Mouse (Mus musculus): ENCODE data around the gene Rln1.
A peak's percentile ranks its signal among the peaks of the same experiment; 100 is the strongest.

The Rln1 gene

DNA sequence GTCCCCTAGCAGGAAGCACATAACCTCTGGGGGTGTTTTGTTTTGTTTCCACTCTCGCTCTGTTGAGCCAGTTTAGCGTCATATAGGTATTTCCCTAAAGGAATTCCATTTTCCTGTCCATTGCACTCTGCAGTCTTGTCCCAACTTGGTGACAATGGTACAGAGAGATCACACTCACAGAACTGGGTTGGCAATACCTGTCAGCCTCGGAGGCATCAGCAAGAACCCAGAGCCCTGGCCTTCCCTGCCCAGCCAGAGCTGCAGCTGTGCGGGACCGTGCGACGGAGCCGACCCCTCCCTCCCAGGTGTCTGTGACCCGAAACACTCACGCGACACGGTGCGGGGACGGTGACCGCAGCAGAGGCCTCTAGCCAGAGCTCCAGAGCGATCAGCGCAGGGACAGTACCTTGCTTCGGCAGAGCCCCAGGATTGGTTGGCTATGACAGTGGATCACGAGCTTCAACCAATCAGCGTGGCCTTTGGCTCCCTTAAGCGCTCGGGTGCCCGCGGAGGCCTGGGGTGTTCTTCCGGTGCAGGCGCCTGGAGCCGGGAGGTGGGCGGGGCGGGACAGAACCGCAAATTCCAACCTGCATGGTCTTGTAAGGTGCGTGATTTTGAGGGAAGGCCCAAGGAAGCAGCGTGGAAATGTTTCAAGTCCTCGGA, 27.1 kb upstream of the Rln1 start:
- DNase-seq (ENCODE audit: low spot score in 2 of 2) = peak; percentile 91 to 93

DNA sequence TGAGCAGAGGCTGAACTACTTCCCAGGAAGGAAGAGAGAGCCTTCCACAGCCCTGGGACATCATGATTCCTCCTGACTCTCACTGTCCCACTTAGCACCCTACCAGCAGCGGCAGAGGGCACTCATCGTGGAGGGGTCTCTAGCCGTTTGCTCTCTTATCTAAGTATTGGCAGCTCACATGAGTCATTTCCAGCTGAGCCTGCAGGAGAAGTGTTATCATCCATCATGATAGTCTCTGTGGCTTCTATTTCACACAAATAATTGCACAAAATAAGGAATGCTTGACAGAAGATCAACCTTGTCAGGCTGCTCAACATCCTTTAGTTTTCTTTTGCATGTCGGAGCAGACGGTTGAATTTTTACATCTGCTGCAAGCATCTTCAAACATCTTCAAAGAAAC, 25.8 kb upstream of the Rln1 start:
- DNase-seq (ENCODE audit: low spot score in 2 of 2) = no peak

DNA sequence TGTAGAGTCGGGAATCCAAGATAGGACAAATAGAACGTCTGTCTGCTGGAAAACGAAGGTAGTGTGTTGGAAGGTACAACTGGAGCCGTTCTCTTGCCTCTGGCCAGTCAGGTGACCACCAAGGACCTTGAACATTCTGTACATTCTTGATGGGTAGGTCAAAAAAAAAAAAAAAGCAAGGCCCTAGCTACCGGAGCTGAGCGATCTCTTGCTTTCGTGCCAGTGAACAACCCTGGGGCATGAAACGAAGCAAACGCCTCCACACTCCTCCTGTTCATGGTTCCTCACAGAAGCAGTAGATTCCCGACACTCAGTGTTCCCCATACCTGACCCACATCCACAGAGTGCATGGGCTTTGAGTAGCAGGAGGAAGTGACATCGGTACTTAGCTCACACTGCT, 21.8 kb upstream of the Rln1 start:
- DNase-seq (ENCODE audit: low spot score in 2 of 2) = no peak

GRCm38 (mm10) chr19:29354895-29355877, 20.7 kb upstream of the Rln1 start:
- peak; percentile 82 to 87 for DNase-seq (ENCODE audit: low spot score in 2 of 2)

GRCm38 (mm10) chr19:29350991-29351390, 16.5 kb upstream of the Rln1 start:
- no peak for DNase-seq (ENCODE audit: low spot score in 2 of 2)

DNA sequence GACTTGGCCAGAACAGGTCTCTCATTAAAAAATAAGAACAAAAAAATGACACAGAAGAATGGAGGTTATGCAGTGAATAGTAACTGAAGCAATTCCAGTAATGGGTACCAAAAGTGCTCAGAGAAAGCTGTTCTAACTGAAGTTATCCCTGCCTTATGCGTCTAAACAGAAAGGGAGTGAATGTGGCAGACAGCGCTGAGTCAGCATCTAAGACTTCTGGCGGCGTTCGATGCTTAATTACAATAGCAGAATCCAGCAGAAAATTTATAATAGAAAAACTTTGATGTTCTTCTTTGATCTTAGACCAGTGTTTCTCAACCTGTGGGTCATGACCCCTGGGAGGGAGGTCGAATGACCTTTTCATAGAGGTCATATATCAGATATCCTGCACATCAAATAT, 11.2 kb upstream of the Rln1 start:
- no peak for DNase-seq (ENCODE audit: low spot score in 2 of 2)

DNA sequence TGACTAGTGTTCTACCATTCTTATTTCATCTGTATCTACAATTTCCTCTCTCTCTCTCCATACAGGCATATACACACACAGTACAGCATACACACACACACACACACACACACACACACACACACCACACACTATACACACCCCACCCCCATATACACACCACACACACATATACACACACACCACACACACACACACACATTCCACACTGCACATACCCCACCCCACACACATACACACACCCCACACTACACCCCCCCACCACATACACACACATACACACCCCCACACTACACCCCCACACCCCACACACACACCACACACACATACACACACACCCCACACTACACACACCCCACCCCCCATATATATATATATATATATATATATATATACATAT, 10.4 kb upstream of the Rln1 start:
- no peak for DNase-seq (ENCODE audit: low spot score in 2 of 2)

- DNase-seq (ENCODE audit: low spot score in 2 of 2) = no peak
Observed at GRCm38 (mm10) chr19:29342281-29342680, 7.8 kb upstream of the Rln1 start.

DNA sequence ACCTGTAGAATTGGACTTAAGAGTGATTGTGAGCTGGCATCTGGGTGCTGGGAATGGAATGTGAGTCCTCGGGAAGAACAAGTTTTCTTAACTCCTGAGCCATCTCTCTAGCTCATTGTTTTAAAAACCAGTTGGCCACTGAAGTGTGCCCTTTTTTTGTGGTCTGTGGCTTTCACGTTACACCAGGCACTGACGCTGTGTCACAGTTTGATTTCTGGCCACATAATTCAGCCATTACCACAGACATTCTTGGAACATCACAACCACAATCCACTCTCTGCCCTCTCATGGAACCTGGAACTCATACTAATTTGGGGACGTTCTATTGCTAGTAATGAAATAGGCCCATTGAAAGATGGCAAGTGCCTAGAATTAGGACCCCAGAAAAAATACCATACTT, 6.6 kb upstream of the Rln1 start:
- no peak for DNase-seq (ENCODE audit: low spot score in 2 of 2)

- DNase-seq (ENCODE audit: low spot score in 2 of 2) = no peak
Observed at GRCm38 (mm10) chr19:29336624-29337023, 2.2 kb upstream of the Rln1 start.

DNA sequence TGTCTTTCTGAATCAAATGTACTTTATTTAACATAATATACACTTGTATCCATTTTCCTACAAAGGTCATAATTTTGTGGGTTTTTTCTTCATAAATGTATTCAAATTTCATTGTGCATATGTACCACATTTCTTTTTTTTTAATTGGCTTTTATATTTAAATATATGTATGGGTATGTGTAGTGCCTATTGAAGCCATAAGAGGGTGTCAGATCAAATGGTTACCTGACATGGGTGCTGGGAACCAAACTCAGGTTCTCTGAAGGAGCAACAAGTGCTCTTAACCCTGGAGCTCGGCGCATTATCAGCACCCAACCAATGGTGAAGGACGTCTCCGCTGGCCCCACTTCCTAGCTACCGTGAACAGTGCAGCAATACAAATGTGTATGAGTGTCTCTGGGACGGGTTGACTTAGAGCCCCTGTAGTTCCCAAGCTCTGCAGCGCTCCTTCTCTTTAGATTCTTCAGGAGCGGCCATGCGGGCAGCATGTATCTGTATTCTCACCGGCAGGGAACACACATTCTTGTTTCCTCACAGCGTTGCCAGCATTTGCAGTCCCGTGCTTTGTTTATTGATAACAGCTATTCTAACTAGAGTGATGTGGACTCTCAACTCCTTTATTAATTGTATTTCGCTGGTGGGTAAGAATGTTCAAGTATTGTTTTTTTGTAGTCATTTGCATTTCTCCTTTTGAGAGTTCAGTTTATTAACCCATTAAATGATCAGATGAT, 7.5 kb downstream of the Rln1 start:
- no peak for DNase-seq (ENCODE audit: low spot score in 2 of 2)

DNA sequence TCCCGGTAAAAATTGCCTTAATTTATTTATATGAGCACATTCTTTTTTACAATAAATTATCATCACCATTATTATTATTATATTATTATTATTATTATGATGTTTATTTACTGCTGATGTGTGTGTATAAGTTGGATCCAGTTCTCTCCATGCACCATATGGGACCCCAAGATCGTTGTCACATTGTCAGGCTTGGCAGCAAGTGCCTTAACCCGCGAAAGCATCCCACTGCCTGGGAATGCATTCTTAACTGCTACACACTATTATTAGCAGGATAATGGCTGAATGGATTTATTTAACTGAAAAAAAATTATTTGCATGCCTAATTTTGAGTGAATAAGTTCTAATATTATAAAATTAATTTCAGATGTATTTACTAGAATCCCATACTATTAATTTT, 8.1 kb downstream of the Rln1 start:
- no peak for DNase-seq (ENCODE audit: low spot score in 2 of 2)

- no peak for DNase-seq (ENCODE audit: low spot score in 2 of 2)
Observed at GRCm38 (mm10) chr19:29325852-29326180, 8.7 kb downstream of the Rln1 start.

DNA sequence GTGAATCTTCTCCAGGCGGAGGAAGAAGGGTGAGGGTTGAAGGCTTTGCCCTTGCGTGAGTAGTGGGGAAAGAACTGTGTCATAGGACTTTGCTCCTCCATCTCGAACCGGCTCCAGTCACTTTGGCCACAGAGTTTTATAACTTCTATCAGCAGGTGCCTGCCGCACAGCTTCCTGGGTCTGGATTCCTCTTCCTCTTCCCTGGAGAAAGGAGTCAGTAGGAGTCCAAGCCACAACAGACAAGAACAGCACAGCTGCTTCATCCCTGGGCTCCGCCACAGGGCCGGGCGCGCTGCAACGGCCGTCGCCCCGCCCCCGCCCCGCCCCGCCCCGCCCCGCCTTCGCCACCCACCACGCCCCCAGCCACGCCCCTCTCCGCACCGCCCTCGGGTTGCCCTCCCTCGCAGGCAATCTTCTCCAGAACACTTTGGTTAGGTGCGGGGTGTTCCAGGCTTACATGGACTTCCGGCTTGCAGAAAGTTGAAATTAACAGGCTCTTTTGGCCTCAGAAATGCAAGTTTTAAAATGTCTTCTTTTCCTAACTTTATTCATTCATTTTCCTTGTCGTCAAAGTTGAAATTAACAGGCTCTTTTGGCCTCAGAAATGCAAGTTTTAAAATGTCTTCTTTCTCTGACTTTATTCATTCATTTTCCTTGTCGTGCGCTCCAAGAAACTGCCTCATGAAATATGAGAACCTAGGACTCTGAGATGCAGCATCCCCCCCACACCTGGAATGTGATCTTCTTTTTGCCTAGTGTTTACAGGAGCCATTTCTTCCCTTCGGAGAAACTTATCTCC, 9.2 kb downstream of the Rln1 start, which contains the start of gene Insl6:
Gene Insl6, minus strand, starts transcription at position 304 of the 799 bp plus-strand sequence.
- DNase-seq (ENCODE audit: low spot score in 2 of 2) = peak; percentile 54 to 62

GRCm38 (mm10) chr19:29323416-29324049, 10.9 kb downstream of the Rln1 start:
- DNase-seq (ENCODE audit: low spot score in 2 of 2) = peak; percentile 11 to 16

- no peak for DNase-seq (ENCODE audit: low spot score in 2 of 2)
Observed at GRCm38 (mm10) chr19:29312661-29313060, 21.8 kb downstream of the Rln1 start.

DNA sequence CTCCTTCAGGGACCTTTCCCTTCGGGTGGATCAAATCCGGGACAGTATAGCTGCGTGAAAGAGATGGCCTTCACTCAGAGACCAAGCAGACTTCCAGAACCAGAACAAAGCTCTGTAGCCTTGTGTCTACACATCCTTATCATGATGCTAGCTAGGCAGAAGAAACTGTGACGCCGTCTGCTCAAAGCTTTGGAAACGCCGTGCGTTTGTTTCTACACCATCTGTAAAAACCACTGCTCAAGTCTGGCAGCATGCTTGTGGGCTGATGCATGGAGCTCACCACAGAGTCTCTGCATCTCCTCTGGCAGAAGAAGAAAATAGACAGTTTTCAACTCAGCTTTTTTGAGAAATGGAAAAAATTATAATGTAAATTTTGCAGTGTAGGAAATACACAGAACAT, 22.7 kb downstream of the Rln1 start:
- DNase-seq (ENCODE audit: low spot score in 2 of 2) = no peak

GRCm38 (mm10) chr19:29308832-29309231, 25.6 kb downstream of the Rln1 start:
- DNase-seq (ENCODE audit: low spot score in 2 of 2) = no peak

- DNase-seq (ENCODE audit: low spot score in 2 of 2) = no peak
Observed at GRCm38 (mm10) chr19:29302119-29302518, 32.4 kb downstream of the Rln1 start.

GRCm38 (mm10) chr19:29300919-29301318, 33.6 kb downstream of the Rln1 start:
- DNase-seq (ENCODE audit: low spot score in 2 of 2) = no peak

- no peak for DNase-seq (ENCODE audit: low spot score in 2 of 2)
Observed at GRCm38 (mm10) chr19:29297366-29297765, 37.1 kb downstream of the Rln1 start.
